Mouse (Mus musculus) cortical plate, adult 2 months (tissue): Measurements from ENCODE around the gene Ppara.

Experiments used
- CTCF ChIP-seq: fragments of 200-500 bp; IDR thresholded peaks from 2 replicates; pipeline ENCODE4 v1.5.1; 2011; ENCODE audit warnings: mild to moderate bottlenecking, control low read depth, low read length; ENCODE audit not compliant: insufficient read depth; ENCODE audit errors: extremely low read depth
- POLR2A ChIP-seq: fragments of 200-500 bp; IDR thresholded peaks from 2 replicates; pipeline ENCODE4 v1.6.1; 2011; ENCODE audit warnings: mild to moderate bottlenecking, low read length, control low read depth; ENCODE audit not compliant: insufficient read depth; ENCODE audit errors: extremely low read depth

DNA sequence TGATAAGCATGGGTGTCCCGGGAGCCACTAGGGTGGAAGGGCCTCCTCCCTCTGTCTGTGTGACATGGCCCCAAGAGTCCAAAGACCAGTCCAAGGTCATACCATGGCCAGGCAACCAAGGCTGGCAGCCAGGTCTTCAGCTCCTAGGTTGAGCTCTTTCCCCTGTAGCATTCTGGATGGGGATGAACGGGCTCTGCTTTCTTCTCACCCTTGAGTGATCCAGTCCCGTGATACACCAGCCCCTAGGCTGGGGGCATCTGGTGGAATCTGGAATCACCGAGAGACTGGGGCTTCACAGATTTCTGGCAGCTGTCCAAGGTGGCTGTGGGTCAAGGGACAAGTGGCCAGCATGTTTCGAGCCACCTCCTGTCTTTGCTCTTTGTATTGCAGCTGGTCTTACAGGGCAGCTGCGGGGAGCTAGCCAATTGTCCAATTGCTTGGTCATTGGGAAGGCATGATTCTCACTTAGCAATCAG is 14.4 kb upstream of the Ppara start:
- no peak for TF ChIP-seq CTCF
- TF ChIP-seq POLR2A, result no peak
